Mouse (Mus musculus): ENCODE measurements around the gene Commd4. TPM values are rescaled to one million over a fixed set of nuclear protein-coding genes. Genes with fewer than 3 reads are reported as not detected.

Gene Commd4
- polyA plus RNA-seq, 1 experiment from 2014 or later: 97.6 TPM

- Histone ChIP-seq H3K36me3 (peaks cover 69% of the 10 kb centered on the region), H3K4me3 (replicated peaks) (no peak overlapping the region), H3K27me3 (no peaks in the 10 kb centered on the region), H3K4me2 (replicated peaks) (no peak overlapping the region), H3K4me1 (peaks cover 5% of the 10 kb centered on the region; the same call in 1 of the 2 replicates), H3K9me3 (replicated peaks) (no peaks in the 10 kb centered on the region), H3K9ac (no peak overlapping the region), H3K27ac (replicated peaks) (no peak overlapping the region)
- no peak for ATAC-seq (ENCODE audit: insufficient number of reproducible peaks, low FRiP score, low TSS enrichment, low read depth)
- 84% methylated on average over 17 of the region's 17 CpGs for WGBS
Measured at GRCm38 (mm10) chr9:57141417-57142353, 16.4 kb downstream of the Commd4 start.

GRCm38 (mm10) chr9:57139571-57139970 lies 18.6 kb downstream of the Commd4 start:
- Histone ChIP-seq H3K4me3 (replicated peaks) (no peak overlapping the region), H3K27me3 (no peaks in the 10 kb centered on the region), H3K36me3 (peaks cover 86% of the 10 kb centered on the region), H3K4me1 (no peaks in the 10 kb centered on the region), H3K9me3 (replicated peaks) (no peaks in the 10 kb centered on the region), H3K27ac (replicated peaks) (no peak overlapping the region), H3K9ac (no peak overlapping the region), H3K4me2 (replicated peaks) (no peak overlapping the region)
- WGBS: 94% methylated on average over 5 of the region's 5 CpGs
- no peak for ATAC-seq (ENCODE audit: insufficient number of reproducible peaks, low FRiP score, low TSS enrichment, low read depth)

GRCm38 (mm10) chr9:57139110-57139509 lies 19.0 kb downstream of the Commd4 start:
- Histone ChIP-seq H3K9me3 (replicated peaks) (no peaks in the 10 kb centered on the region), H3K27me3 (no peaks in the 10 kb centered on the region), H3K4me3 (replicated peaks) (no peak overlapping the region), H3K36me3 (peaks cover 81% of the 10 kb centered on the region), H3K4me1 (no peaks in the 10 kb centered on the region), H3K9ac (no peak overlapping the region), H3K27ac (replicated peaks) (no peak overlapping the region), H3K4me2 (replicated peaks) (no peak overlapping the region)
- 89% methylated on average over 9 of the region's 9 CpGs for WGBS
- no peak for ATAC-seq (ENCODE audit: insufficient number of reproducible peaks, low FRiP score, low TSS enrichment, low read depth)

- Histone ChIP-seq H3K27ac (replicated peaks) (no peak overlapping the region), H3K4me1 (no peaks in the 10 kb centered on the region), H3K27me3 (no peaks in the 10 kb centered on the region), H3K36me3 (peaks cover 78% of the 10 kb centered on the region), H3K4me3 (replicated peaks) (no peak overlapping the region), H3K4me2 (replicated peaks) (no peak overlapping the region), H3K9ac (no peak overlapping the region), H3K9me3 (replicated peaks) (no peaks in the 10 kb centered on the region)
- 90% methylated on average over 6 of the region's 6 CpGs for WGBS
- no peak for ATAC-seq (ENCODE audit: insufficient number of reproducible peaks, low FRiP score, low TSS enrichment, low read depth)
Measured at GRCm38 (mm10) chr9:57138507-57138906, 19.6 kb downstream of the Commd4 start.

- ATAC-seq (ENCODE audit: insufficient number of reproducible peaks, low FRiP score, low TSS enrichment, low read depth): no peak
- Histone ChIP-seq H3K36me3 (peaks cover 73% of the 10 kb centered on the region), H3K4me2 (replicated peaks) (no peak overlapping the region), H3K27me3 (no peaks in the 10 kb centered on the region), H3K9me3 (replicated peaks) (no peaks in the 10 kb centered on the region), H3K9ac (no peak overlapping the region), H3K27ac (replicated peaks) (no peak overlapping the region), H3K4me1 (no peaks in the 10 kb centered on the region), H3K4me3 (replicated peaks) (no peak overlapping the region)
- WGBS: 86% methylated on average over 9 of the region's 9 CpGs
Measured at GRCm38 (mm10) chr9:57137777-57138176, 20.4 kb downstream of the Commd4 start.

- H3K4me2 ChIP-seq (replicated peaks): no peak overlapping the region
- no peaks in the 10 kb centered on the region for H3K27me3 ChIP-seq
- H3K36me3 ChIP-seq: peaks cover 67% of the 10 kb centered on the region
- no peak overlapping the region for H3K9ac ChIP-seq
- ATAC-seq (ENCODE audit: insufficient number of reproducible peaks, low FRiP score, low TSS enrichment, low read depth): no peak
- no peaks in the 10 kb centered on the region for H3K9me3 ChIP-seq (replicated peaks)
- H3K4me3 ChIP-seq (replicated peaks): no peak overlapping the region
- H3K4me1 ChIP-seq: no peaks in the 10 kb centered on the region
- 88% methylated on average over 6 of the region's 6 CpGs for WGBS
- H3K27ac ChIP-seq (replicated peaks): no peak overlapping the region
Measured at GRCm38 (mm10) chr9:57137246-57137645, 20.9 kb downstream of the Commd4 start.

GRCm38 (mm10) chr9:57130577-57131433 lies 27.3 kb downstream of the Commd4 start, which contains the start of gene Man2c1:
Gene Man2c1, plus strand, starts transcription at chr9:57130690.
- H3K9ac ChIP-seq: peak within 1 kb of the TSS; percentile 75
- peak within 1 kb of the TSS; percentile 78 for H3K4me3 ChIP-seq (replicated peaks)
- no peaks in the 10 kb centered on the region for H3K9me3 ChIP-seq (replicated peaks)
- H3K27me3 ChIP-seq: no peaks in the 10 kb centered on the region
- peak within 1 kb of the TSS; percentile 81 for H3K4me2 ChIP-seq (replicated peaks)
- peak; percentile 89 for ATAC-seq (ENCODE audit: insufficient number of reproducible peaks, low FRiP score, low TSS enrichment, low read depth)
- WGBS: under 1% methylated on average over 58 of the region's 58 CpGs
- peaks cover 17% of the 10 kb centered on the region for H3K4me1 ChIP-seq
- H3K36me3 ChIP-seq: peaks cover 32% of the 10 kb centered on the region
- H3K27ac ChIP-seq (replicated peaks): peak within 1 kb of the TSS; percentile 96

GRCm38 (mm10) chr9:57129641-57130040 lies 28.5 kb downstream of the Commd4 start:
- Histone ChIP-seq H3K27me3 (no peaks in the 10 kb centered on the region), H3K4me2 (replicated peaks) (peak overlapping the region; percentile 81), H3K9ac (no peak overlapping the region; the same call in 1 of the 2 replicates)

GRCm38 (mm10) chr9:57117261-57117755 lies 40.8 kb downstream of the Commd4 start:
- H3K4me1 ChIP-seq: no peaks in the 10 kb centered on the region
- H3K9ac ChIP-seq: no peak overlapping the region
- no peak overlapping the region for H3K4me2 ChIP-seq (replicated peaks)
- H3K27me3 ChIP-seq: no peaks in the 10 kb centered on the region
- 92% methylated on average over 13 of the region's 13 CpGs for WGBS
- no peak overlapping the region for H3K4me3 ChIP-seq (replicated peaks)
- no peak for ATAC-seq (ENCODE audit: insufficient number of reproducible peaks, low FRiP score, low TSS enrichment, low read depth)
- H3K9me3 ChIP-seq (replicated peaks): no peaks in the 10 kb centered on the region
- H3K36me3 ChIP-seq: peaks cover 84% of the 10 kb centered on the region
- no peak overlapping the region for H3K27ac ChIP-seq (replicated peaks)

More at GRCm38 (mm10) chr9:57129641-57130040, 28.5 kb downstream of the Commd4 start:
- H3K9me3 ChIP-seq (replicated peaks): no peaks in the 10 kb centered on the region
- peak overlapping the region; percentile 78 for H3K4me3 ChIP-seq (replicated peaks)
- no peak for ATAC-seq (ENCODE audit: insufficient number of reproducible peaks, low FRiP score, low TSS enrichment, low read depth)
- no peak overlapping the region for H3K27ac ChIP-seq (replicated peaks)
- peaks cover 17% of the 10 kb centered on the region for H3K4me1 ChIP-seq
- H3K36me3 ChIP-seq: peaks cover 31% of the 10 kb centered on the region

All from embryonic facial prominence, embryonic 15.5 days (tissue).